20 mouse cellular contexts compared by ENCODE assay signal in the genomic region with DNA sequence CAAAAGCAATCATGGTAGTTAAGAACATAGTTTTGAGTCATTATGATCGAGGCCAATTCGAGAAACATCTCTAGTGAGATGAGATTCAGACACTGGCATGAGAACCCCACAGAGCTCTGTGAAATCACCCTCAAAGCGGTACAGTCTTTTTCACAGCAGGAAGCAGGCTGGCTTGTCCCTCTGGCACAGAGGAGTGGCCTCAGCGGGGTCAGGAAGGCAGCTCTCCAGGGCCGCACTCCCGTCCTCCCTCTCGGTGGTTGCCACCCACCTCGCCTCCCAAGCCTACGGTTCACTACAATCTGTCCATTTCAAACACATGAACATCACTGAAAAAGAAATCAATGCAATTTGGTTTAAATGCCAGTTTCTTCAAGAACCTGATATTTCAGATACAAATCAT. TPM values are rescaled to one million over a fixed set of nuclear protein-coding genes. Genes with fewer than 3 reads are reported as not detected.
A peak's percentile ranks its signal among the peaks of the same experiment; 100 is the strongest.
DNase-seq lines count a peak whose midpoint lies in the region; ATAC-seq and TF ChIP-seq lines count a peak whose summit lies in the region.
"Had no signal": no experiment of that assay in that cellular context is flagged by ENCODE, and none has a peak within 500 bp of the region (broad histone marks: within the 10 kb centered on the region; RNA-seq: fewer than 3 reads in every experiment).

No protein-coding gene starts in this region.

- H3K27me3 ChIP-seq in cerebellum, adult 2 months (ENCODE audit: control insufficient read depth, insufficient read depth, low read length): no peaks in the 10 kb centered on the region
- H3K27me3 ChIP-seq: CH12.LX; embryonic facial prominence, embryonic 12.5 days; forebrain, embryonic 13.5 days; forebrain, embryonic 15.5 days; Patski had no signal

- H3K27ac ChIP-seq in cerebellum, adult 2 months (ENCODE audit: insufficient read depth, low read length): no peak overlapping the region
- H3K27ac ChIP-seq: embryonic facial prominence, embryonic 10.5 days; embryonic facial prominence, embryonic 12.5 days; forebrain, embryonic 13.5 days; forebrain, embryonic 15.5 days had no signal

- no peak for TF ChIP-seq POLR2A in cerebellum, adult 2 months (IDR thresholded peaks at IDR 0.05; ENCODE audit: borderline replicate concordance, insufficient read depth, low read length)

- H3K4me1 ChIP-seq in cerebellum, adult 2 months (ENCODE audit: control insufficient read depth, insufficient read depth, low read length): peaks cover 39% of the 10 kb centered on the region
- H3K4me1 ChIP-seq: embryonic facial prominence, embryonic 10.5 days; embryonic facial prominence, embryonic 12.5 days; forebrain, embryonic 13.5 days; forebrain, embryonic 15.5 days had no signal

- DNase-seq in cerebellum, adult 11 months: peak; percentile 31
- peak; percentile 54 to 62 for DNase-seq in cerebellum, adult 2 months
- DNase-seq in cerebellum, postnatal 14 days: no peak
- DNase-seq in cerebellum, postnatal 25 days: peak; percentile 60 to 63
- no peak for DNase-seq in cerebellum, postnatal 4 days (ENCODE audit: low spot score in 2 of 2)
- DNase-seq: adrenal gland, adult 8-10 months; adrenal gland, postnatal 14 days; adrenal gland, postnatal 36 days; B cell, adult 2 months; cerebellum, postnatal 36 days; forebrain, postnatal 0 days had no signal

- ATAC-seq in cerebellum, adult (ENCODE audit: insufficient number of reproducible peaks, low FRiP score, low TSS enrichment): no peak
- ATAC-seq: activated CD4-positive, CD25-positive, alpha-beta regulatory T cell, adult 4 months; CD4-positive, CD25-positive, alpha-beta regulatory T cell, adult 4 months; forebrain, embryonic 13.5 days; forebrain, embryonic 15.5 days; forebrain, postnatal 0 days; Patski had no signal

- 4% methylated on average over 9 of the region's 9 CpGs for WGBS in cerebellum, adult 2 months

- no peak for TF ChIP-seq CTCF in cerebellum, adult 2 months (IDR thresholded peaks at IDR 0.05; ENCODE audit: borderline replicate concordance, insufficient read depth, low read depth, low read length)

- no peak overlapping the region for H3K4me3 ChIP-seq in cerebellum, adult 2 months (replicated peaks; ENCODE audit: insufficient read depth, low read depth, low read length)
- H3K4me3 ChIP-seq: embryonic facial prominence, embryonic 10.5 days; embryonic facial prominence, embryonic 12.5 days; forebrain, embryonic 13.5 days; forebrain, embryonic 15.5 days had no signal

RNA-seq across cellular contexts. Expression of a gene that starts 7.6 kb away (rescaled TPM):
- polyA plus RNA-seq in cerebellum, adult 2 months (2012; rRNA removed): 32.0 and 38.1 TPM in 2 replicates

RNA-seq across cellular contexts. Expression of a gene that starts 11.8 kb away (rescaled TPM):
- 102 and 104 TPM in 2 replicates for polyA plus RNA-seq in cerebellum, adult 2 months (2012; rRNA removed)

RNA-seq across cellular contexts. Expression of a gene that starts 12.0 kb away (rescaled TPM):
- polyA plus RNA-seq in cerebellum, adult 2 months (2012; rRNA removed): 15.6 and 18.7 TPM in 2 replicates

RNA-seq across cellular contexts. Expression of a gene that starts 17.8 kb away (rescaled TPM):
- 149 and 180 TPM in 2 replicates for polyA plus RNA-seq in cerebellum, adult 2 months (2012; rRNA removed)
- polyA plus RNA-seq: activated CD4-positive, CD25-positive, alpha-beta regulatory T cell, adult 4 months; CD4-positive, CD25-positive, alpha-beta regulatory T cell, adult 4 months had no signal

Comparison
In these comparisons a context has a peak if more than half of its experiments do, and no peak if none do; other contexts are left out.
1. DNase-seq: peak in cerebellum, adult 11 months (single experiment), cerebellum, adult 2 months (2 of 2) and cerebellum, postnatal 25 days (2 of 2); none in cerebellum, postnatal 14 days (0 of 2) and cerebellum, postnatal 4 days (0 of 2).